Mouse (Mus musculus): Measurements from ENCODE around the gene Tcea2.

DNA sequence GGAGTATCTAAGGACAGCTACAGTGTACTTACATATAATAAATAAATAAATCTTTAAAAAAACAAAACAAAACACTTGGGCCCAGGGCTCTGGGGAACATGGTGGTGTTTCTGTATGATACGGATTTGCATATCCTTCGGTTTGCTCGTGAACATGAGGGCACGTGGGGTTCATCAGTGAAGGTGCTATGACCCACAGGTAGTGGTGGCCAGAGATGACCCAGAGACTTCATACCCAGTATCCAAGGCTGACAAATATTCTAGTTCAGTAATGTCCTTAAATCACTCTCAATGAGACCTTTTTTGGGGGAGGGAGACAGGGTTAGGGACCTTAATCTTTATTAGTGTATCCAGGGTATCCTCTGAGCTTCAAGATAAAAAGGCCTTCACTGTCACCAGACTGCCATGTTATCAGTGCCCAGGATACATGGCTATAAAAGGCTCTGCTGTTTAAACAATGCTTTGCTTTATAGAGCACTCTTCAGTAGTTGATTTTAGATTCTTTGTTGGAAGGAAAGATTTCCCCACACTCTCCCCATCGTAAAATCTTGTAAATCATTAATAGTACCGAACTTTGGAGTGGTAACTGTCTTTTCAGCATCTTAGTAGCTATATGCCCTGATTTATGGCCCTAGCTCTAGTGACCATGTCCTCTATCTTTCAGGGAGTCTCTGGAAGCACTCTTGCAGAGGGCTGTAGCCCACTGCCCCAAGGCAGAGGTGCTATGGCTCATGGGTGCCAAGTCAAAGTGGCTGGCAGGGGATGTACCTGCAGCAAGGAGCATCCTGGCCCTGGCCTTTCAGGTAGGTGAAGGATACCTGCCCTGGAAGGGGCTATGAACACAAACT, 33.3 kb upstream of the Tcea2 start:
- no peak for TF ChIP-seq CTCF (IDR thresholded peaks at IDR 0.05; ENCODE audit: insufficient read depth, low read depth, low read length)
- no peak for TF ChIP-seq POLR2A (IDR thresholded peaks at IDR 0.05; ENCODE audit: insufficient read depth, low read depth, low read length)
